Mouse (Mus musculus): ENCODE data around the gene Angel2. TPM values are rescaled to one million over a fixed set of nuclear protein-coding genes. Genes with fewer than 3 reads are reported as not detected.

The Angel2 gene
- total RNA-seq, 4 experiments from 2014 or later, result 56.3 to 64.7 (median 57.9) TPM

DNA sequence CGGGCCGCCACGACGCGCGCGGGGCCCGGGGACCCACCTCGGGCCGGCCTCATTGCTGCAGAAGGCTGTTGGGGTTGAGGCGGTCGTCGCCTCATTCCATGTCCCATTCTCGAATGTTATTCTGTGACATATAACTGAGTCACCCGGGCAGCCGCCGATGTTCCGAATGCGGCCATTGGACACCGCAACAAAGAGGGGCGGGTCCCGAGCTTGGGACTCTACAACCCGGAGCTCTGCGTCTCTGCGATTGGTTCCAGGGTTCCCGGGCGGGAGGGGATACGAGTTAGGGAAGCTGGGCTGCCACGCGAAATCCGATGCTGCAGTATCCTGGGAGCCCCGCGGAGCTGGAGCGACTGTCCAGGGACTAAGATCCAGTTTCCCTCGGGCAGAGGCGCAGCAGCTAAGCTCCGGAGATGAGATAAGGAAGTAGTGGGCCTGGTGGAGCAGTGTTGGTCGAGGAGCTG lies 54.2 kb downstream of the Angel2 start, which contains the start of gene Vash2:
Vash2 (minus strand) TSS at position 197 of the 464 bp plus-strand sequence.
- peak; percentile 30 to 67 for DNase-seq (ENCODE audit: low spot score in 2 of 2)

DNA sequence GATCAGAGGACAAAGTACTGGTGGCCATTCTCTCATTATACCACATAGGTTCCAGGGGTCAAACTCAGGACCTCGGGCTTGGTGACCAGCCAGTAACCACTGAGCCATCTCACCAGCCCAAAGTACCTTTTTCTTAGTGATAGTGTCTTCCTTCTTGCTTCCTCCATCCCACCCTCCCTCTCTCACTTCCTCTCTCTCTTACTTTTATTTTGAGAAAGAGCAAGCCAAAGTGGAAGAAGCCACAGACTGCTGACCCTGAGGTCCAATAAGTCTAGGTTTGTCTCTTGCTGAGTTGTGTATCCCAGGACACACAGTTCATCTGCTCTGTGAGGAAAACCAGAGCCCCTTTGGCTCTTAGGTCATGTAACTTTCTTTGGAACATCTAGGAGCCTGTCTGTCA lies 55.6 kb downstream of the Angel2 start:
- no peak for DNase-seq (ENCODE audit: low spot score in 2 of 2)

DNA sequence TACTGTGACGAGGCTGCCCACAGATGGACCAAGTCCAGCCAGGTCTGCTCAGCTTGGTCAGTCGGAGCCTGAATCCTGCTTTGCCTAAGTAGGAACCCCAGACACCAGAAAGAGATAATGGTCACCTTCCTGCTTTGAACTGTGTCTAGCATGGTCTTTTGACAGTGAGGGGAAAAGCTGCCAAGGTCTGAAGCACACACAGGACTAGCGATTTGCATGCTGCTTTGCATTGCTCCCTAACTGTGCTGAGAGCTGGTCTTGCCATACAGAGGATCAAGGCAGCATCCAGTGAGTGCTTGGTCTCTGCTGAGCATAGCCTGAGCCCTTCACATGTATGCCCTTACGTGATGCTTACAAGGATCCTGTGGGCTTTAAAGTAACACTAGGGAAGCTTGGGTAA lies 56.5 kb downstream of the Angel2 start:
- no peak for DNase-seq (ENCODE audit: low spot score in 2 of 2)

DNA sequence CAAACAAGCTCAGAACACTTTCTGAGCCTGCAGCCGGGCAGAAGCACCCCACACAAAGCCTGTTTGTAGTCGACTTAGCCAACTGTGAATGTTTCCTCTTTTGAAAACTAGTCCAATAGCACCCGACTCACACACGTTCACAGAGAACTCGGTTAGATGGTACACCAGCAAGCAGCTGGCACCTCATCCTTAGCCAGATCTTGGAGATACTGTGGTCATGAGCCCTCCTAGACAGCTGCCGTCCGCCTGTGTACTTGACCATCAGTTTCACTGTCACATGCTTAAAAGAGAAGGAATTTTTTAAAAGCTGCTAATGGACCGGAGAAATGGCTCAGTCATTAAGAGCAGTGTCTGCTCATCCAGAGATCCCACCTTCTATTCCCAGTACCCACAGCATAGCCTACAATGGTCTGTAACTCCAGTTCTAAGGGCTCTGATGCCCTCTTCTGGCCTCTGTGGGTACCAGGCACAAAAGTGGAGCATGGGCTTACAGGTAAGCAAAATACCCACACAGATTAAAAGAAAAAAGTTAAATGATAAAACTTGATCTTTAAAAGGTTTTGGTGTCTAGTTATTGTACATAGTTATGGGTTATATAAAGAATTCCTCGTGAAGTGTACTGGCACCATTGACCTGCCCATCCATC lies 64.6 kb downstream of the Angel2 start:
- DNase-seq (ENCODE audit: low spot score in 2 of 2), result no peak

DNA sequence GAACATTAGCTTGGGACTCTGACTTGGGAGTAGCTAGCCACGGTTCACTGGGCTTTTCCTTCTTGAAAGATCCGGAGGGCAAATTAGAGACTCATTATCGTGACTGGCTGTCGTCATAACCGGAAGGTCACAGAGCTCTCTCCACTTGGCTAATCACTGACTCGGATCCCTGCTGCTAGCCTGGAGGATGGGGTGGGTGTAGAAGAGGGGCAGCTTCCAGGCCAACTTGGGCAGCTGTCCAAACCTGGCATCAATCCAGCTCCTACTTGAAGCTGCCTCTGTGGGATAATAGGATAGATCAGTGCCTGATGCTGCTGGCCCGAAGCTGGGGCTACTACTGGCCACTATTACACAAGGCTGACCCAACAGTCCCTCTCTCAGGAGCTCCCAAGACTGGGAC lies 70.6 kb downstream of the Angel2 start:
- peak in 1 of 2 experiments; percentile 37 for DNase-seq (ENCODE audit: low spot score in 2 of 2)

DNA sequence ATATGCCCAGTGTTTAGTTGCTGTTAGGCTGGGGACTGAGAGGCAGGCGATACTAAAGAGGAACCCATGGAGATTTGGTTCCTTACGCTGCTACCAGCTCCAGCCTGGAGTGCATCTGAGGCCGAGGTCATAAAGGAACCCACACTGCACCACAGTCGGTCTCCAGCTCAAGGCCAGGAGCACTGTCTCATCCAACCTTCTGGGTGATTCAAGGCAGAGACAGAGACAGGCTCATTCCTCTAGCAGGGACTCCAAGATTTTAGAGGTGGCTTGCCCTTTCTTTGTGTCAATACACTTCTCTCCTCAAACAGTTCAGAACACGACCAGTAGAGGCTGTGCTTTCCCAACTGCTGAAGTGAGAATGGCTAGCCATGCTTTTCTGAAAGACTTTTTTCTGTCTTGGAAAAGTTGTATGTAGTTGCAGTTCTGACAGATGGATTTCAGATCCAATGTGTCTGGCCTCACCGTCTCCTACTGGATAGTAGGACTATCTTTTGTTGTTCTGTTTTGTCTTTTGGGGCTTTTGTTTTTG lies 71.5 kb downstream of the Angel2 start:
- no peak for DNase-seq (ENCODE audit: low spot score in 2 of 2)

Other genes starting within 250 kb of the Angel2 start
- gene Rps6kc1, start 13.3 kb upstream of the Angel2 start, total RNA-seq (2022), result 100 to 1,000 TPM; 112 to 133 (median 128) TPM
- gene Vash2, start 54.2 kb downstream of the Angel2 start, total RNA-seq (2022), result 1 to 10 TPM; 2.0 to 3.0 (median 2.6) TPM
- 10 to 100 TPM; 12.5 to 15.3 (median 14.3) TPM for gene Flvcr1, start 101.0 kb downstream of the Angel2 start, total RNA-seq (2022)
- gene Spata45, start 111.5 kb downstream of the Angel2 start, total RNA-seq (2022), result not detected
- gene Tatdn3, start 137.8 kb downstream of the Angel2 start, total RNA-seq (2022), result 10 to 100 TPM; 28.7 to 35.8 (median 31.9) TPM
- gene Nsl1, start 137.9 kb downstream of the Angel2 start, total RNA-seq (2022), result 1 to 10 TPM in 1 of 4 experiments, under 1 TPM in 3; 0.37 to 1.3 (median 0.55) TPM
- 1 to 10 TPM in 3 of 4 experiments, under 1 TPM in 1; 0.89 to 5.4 (median 3.9) TPM for gene Batf3, start 172.7 kb downstream of the Angel2 start, total RNA-seq (2022)
- gene Fam71a, start 239.7 kb downstream of the Angel2 start, total RNA-seq (2022), result not detected

Data from left cerebral cortex, adult 8-10 months (tissue).